Mouse (Mus musculus): ENCODE data around the gene Trim37.

DNA sequence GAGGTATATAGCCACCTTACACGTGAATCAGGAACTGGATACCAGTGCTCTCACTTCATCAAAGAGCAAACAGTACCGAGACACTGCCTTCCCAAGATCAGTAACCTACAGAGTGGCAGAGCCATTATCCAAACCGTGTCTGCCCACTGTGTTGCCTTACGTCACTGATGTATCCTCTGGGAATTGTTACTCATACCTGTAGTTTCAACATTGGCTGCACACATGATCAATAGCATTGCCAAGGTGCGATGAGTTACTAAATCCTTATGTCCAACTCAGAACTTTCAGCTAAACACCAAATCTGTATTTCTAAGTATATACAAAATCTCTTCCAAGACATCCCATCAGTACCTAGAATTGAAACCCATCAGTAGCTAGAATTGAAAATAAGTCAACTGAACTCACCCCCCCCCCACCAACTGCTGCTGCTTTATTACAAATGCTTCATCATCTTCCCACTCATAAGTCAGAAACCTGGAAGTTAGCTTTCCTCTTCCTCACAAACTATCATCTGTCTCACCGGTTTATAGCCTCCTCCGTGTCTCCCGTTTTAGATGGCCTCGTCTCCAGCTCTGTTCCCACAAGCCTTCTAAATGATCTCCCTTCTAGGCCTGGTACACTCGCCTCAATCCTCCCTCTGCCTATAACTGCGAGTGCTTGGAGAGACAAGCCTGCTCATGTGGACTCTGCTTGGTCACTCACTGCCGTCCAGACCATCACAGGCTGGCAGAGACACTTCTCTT is 108.0 kb downstream of the Trim37 start:
- TF ChIP-seq CTCF (IDR thresholded peaks at IDR 0.05; ENCODE audit: borderline replicate concordance, insufficient read depth, low read length) (no peak), POLR2A (IDR thresholded peaks at IDR 0.05; ENCODE audit: low read depth, low read length) (no peak)
